Mouse (Mus musculus) megakaryocyte, embryonic 14.5 days (primary cell): Measurements from ENCODE around the gene Fsd1l. TPM values are rescaled to one million over a fixed set of nuclear protein-coding genes. Genes with fewer than 3 reads are reported as not detected.

ENCODE experiments used
- H3K27me3 ChIP-seq: replicated peaks from 2 replicates; pipeline ENCODE3; 2012; ENCODE audit warnings: inconsistent platforms
- H3K36me3 ChIP-seq: replicated peaks from 2 replicates; pipeline ENCODE3; 2012; ENCODE audit warnings: low read length, inconsistent platforms, mixed read lengths
- H3K4me1 ChIP-seq: 2 replicates; pipeline ENCODE4 v1.6.1; 2012; ENCODE audit warnings: inconsistent platforms
- H3K4me3 ChIP-seq: replicated peaks from 2 replicates; pipeline ENCODE3; 2012; ENCODE audit warnings: moderate library complexity, mild to moderate bottlenecking, inconsistent platforms
- H3K9me3 ChIP-seq: 2 replicates; pipeline ENCODE4 v1.6.1; 2012; ENCODE audit warnings: inconsistent platforms
- FLI1 ChIP-seq: IDR thresholded peaks from 2 replicates; pipeline ENCODE4 v1.6.1; 2012; ENCODE audit warnings: low read length, inconsistent platforms, mixed read lengths
- GATA1 ChIP-seq: IDR thresholded peaks from 3 replicates; pipeline ENCODE4 v1.6.1; 2012; ENCODE audit warnings: mixed read lengths, low read length, inconsistent platforms, borderline replicate concordance
- polyA plus RNA-seq: library from polyadenylated mRNA; stranded (reverse); fragments of >175 nt; gene quantifications from 2 replicates; pipeline ENCODE4 v1.2.3, GENCODE M21; 2012; ENCODE audit warnings: low replicate concordance; ENCODE audit not compliant: insufficient read depth

Gene Fsd1l
- polyA plus RNA-seq: not detected in 2 replicates

- Histone ChIP-seq H3K27me3 (peaks cover 65% of the 10 kb centered on the region), H3K9me3 (no peaks in the 10 kb centered on the region), H3K4me3 (peak within 1 kb of the TSS; percentile 90), H3K4me1 (peaks cover 13% of the 10 kb centered on the region), H3K36me3 (no peaks in the 10 kb centered on the region)
- TF ChIP-seq GATA1: no peak
- TF ChIP-seq FLI1: no peak
Measured at GRCm38 (mm10) chr4:53631316-53632010, at the start of gene Fsd1l. TSS of gene Fsd1l (plus strand) at chr4:53631471.

GRCm38 (mm10) chr4:53587676-53588075 is 43.6 kb upstream of the Fsd1l start:
- TF ChIP-seq FLI1 (no peak), GATA1 (no peak)
- Histone ChIP-seq H3K9me3 (peaks cover 12% of the 10 kb centered on the region), H3K4me3 (no peak overlapping the region), H3K4me1 (peaks cover 18% of the 10 kb centered on the region), H3K36me3 (no peaks in the 10 kb centered on the region), H3K27me3 (no peaks in the 10 kb centered on the region)

- Histone ChIP-seq H3K4me1 (peaks cover 28% of the 10 kb centered on the region), H3K27me3 (no peaks in the 10 kb centered on the region), H3K36me3 (no peaks in the 10 kb centered on the region), H3K4me3 (no peak overlapping the region), H3K9me3 (peaks cover 12% of the 10 kb centered on the region)
- TF ChIP-seq FLI1: no peak
- no peak for TF ChIP-seq GATA1
Measured at GRCm38 (mm10) chr4:53588936-53589335, 42.3 kb upstream of the Fsd1l start.

GRCm38 (mm10) chr4:53589466-53589865 is 41.8 kb upstream of the Fsd1l start:
- peaks cover 12% of the 10 kb centered on the region for H3K9me3 ChIP-seq
- no peaks in the 10 kb centered on the region for H3K36me3 ChIP-seq
- TF ChIP-seq GATA1 (no peak), FLI1 (no peak)
- H3K4me1 ChIP-seq: peaks cover 33% of the 10 kb centered on the region
- no peak overlapping the region for H3K4me3 ChIP-seq
- no peaks in the 10 kb centered on the region for H3K27me3 ChIP-seq

GRCm38 (mm10) chr4:53590163-53590562 is 41.1 kb upstream of the Fsd1l start:
- Histone ChIP-seq H3K4me1 (peaks cover 34% of the 10 kb centered on the region), H3K27me3 (no peaks in the 10 kb centered on the region), H3K9me3 (peaks cover 12% of the 10 kb centered on the region), H3K36me3 (no peaks in the 10 kb centered on the region), H3K4me3 (no peak overlapping the region)
- TF ChIP-seq GATA1: no peak
- TF ChIP-seq FLI1: no peak

- H3K4me1 ChIP-seq: peaks cover 34% of the 10 kb centered on the region
- H3K9me3 ChIP-seq: peaks cover 12% of the 10 kb centered on the region
- no peak for TF ChIP-seq GATA1
- TF ChIP-seq FLI1: no peak
- no peaks in the 10 kb centered on the region for H3K27me3 ChIP-seq
- H3K36me3 ChIP-seq: no peaks in the 10 kb centered on the region
- H3K4me3 ChIP-seq: no peak overlapping the region
Measured at GRCm38 (mm10) chr4:53590691-53591447, 40.4 kb upstream of the Fsd1l start.

- Histone ChIP-seq H3K27me3 (no peaks in the 10 kb centered on the region), H3K36me3 (no peaks in the 10 kb centered on the region), H3K4me3 (no peak overlapping the region), H3K4me1 (peaks cover 36% of the 10 kb centered on the region), H3K9me3 (peaks cover 12% of the 10 kb centered on the region)
- TF ChIP-seq FLI1: no peak
- TF ChIP-seq GATA1: no peak
Measured at GRCm38 (mm10) chr4:53591536-53591935, 39.7 kb upstream of the Fsd1l start.

- Histone ChIP-seq H3K4me3 (no peak overlapping the region), H3K4me1 (peaks cover 40% of the 10 kb centered on the region), H3K36me3 (no peaks in the 10 kb centered on the region), H3K9me3 (peaks cover 12% of the 10 kb centered on the region), H3K27me3 (no peaks in the 10 kb centered on the region)
- no peak for TF ChIP-seq FLI1
- no peak for TF ChIP-seq GATA1
Measured at GRCm38 (mm10) chr4:53591941-53592340, 39.3 kb upstream of the Fsd1l start.

GRCm38 (mm10) chr4:53592386-53592785 is 38.9 kb upstream of the Fsd1l start:
- Histone ChIP-seq H3K36me3 (no peaks in the 10 kb centered on the region), H3K4me1 (peaks cover 42% of the 10 kb centered on the region), H3K4me3 (no peak overlapping the region), H3K27me3 (no peaks in the 10 kb centered on the region), H3K9me3 (peaks cover 10% of the 10 kb centered on the region)
- TF ChIP-seq GATA1 (no peak), FLI1 (no peak)

GRCm38 (mm10) chr4:53594204-53594603 is 37.1 kb upstream of the Fsd1l start:
- no peak for TF ChIP-seq FLI1
- TF ChIP-seq GATA1: no peak
- peak overlapping the region; percentile 74 for H3K4me3 ChIP-seq
- no peaks in the 10 kb centered on the region for H3K36me3 ChIP-seq
- peaks cover 2% of the 10 kb centered on the region for H3K27me3 ChIP-seq
- H3K9me3 ChIP-seq: no peaks in the 10 kb centered on the region
- H3K4me1 ChIP-seq: peaks cover 42% of the 10 kb centered on the region
